Mouse (Mus musculus) neural tube, embryonic 13.5 days (tissue): ENCODE results near the gene Clpb. TPM values are rescaled to one million over a fixed set of nuclear protein-coding genes. Genes with fewer than 3 reads are reported as not detected.

Source experiments
- ATAC-seq: fragments of 200-750 bp; cut with Nextera tagmentation; 2 replicates; pipeline ENCODE4 v1.8.0; 2017; ENCODE audit warnings: low read depth, mild to moderate bottlenecking, moderate TSS enrichment, moderate library complexity
- H3K27ac ChIP-seq: fragments of 300-500 bp; sonication (generic); replicated peaks from 2 replicates; pipeline ENCODE4 v1.5.1; 2015; ENCODE audit warnings: moderate library complexity, mild to moderate bottlenecking, inconsistent platforms
- H3K27me3 ChIP-seq: fragments of 300-500 bp; sonication (generic); 2 replicates; pipeline ENCODE4 v1.6.1; 2015; ENCODE audit warnings: mild to moderate bottlenecking, inconsistent platforms
- H3K36me3 ChIP-seq: fragments of 300-500 bp; sonication (generic); 2 replicates; pipeline ENCODE4 v1.6.1; 2015; ENCODE audit warnings: mild to moderate bottlenecking, inconsistent platforms
- H3K4me1 ChIP-seq: fragments of 300-500 bp; sonication (generic); replicated peaks from 2 replicates; pipeline ENCODE4 v1.6.1; 2015; ENCODE audit warnings: inconsistent platforms
- H3K4me2 ChIP-seq: fragments of 300-500 bp; sonication (generic); 2 replicates; pipeline ENCODE4 v1.6.1; 2015; ENCODE audit warnings: inconsistent platforms, mild to moderate bottlenecking, moderate library complexity
- H3K4me3 ChIP-seq: fragments of 300-500 bp; sonication (generic); 2 replicates; pipeline ENCODE4 v1.5.1; 2015; ENCODE audit warnings: mild to moderate bottlenecking, inconsistent platforms
- H3K9ac ChIP-seq: fragments of 300-500 bp; sonication (generic); 2 replicates; pipeline ENCODE4 v1.6.1; 2015; ENCODE audit warnings: moderate library complexity, mild to moderate bottlenecking, inconsistent platforms
- H3K9me3 ChIP-seq: fragments of 300-500 bp; sonication (generic); 2 replicates; pipeline ENCODE4 v1.6.1; 2016; ENCODE audit warnings: inconsistent platforms
- WGBS: fragments of 180-500 bp; shearing (Covaris S2); methylation state at CpG from one replicate; pipeline ENCODE4 v1.1.7; 2015; 5-methylcytosine and 5-hydroxymethylcytosine counted together
- polyA plus RNA-seq: library from polyadenylated mRNA; unstranded; fragments of >200 nt; fragmentation: Nextera tagmentation; extraction: Ambion mirVana; gene quantifications from 2 replicates; pipeline ENCODE4 v1.2.1, GENCODE M21; 2015

The Clpb gene
- polyA plus RNA-seq, 1 experiment from 2014 or later = 30.4 TPM

DNA sequence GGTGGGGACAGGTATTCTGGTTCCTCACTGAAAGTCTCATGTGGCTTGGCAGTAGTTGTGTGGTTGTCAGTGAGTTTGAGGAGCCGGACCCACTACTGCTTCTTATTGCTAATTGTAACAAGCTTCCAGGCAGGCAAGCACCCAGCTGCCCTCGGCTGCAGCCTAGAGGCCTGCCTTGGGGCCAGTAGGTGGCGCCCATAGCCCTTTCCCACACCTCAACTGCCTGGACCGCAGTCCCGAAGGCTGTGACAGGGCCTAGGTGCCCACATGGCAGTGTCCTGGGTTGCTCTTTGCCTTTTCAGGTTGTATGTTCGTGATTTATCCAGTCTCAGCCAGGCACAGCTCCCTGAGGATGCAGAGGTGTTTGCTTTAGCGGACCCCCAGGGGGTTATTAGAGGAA, 16.2 kb downstream of the Clpb start:
- Histone ChIP-seq H3K4me3 (no peak overlapping the region), H3K36me3 (no peaks in the 10 kb centered on the region), H3K9me3 (no peaks in the 10 kb centered on the region), H3K4me2 (no peak overlapping the region), H3K9ac (peak overlapping the region; percentile 34; the same call in 1 of the 2 replicates), H3K4me1 (peaks cover 43% of the 10 kb centered on the region), H3K27me3 (no peaks in the 10 kb centered on the region), H3K27ac (no peak overlapping the region)
- WGBS = 9% methylated on average over 7 of the region's 7 CpGs
- peak; percentile 89 for ATAC-seq

DNA sequence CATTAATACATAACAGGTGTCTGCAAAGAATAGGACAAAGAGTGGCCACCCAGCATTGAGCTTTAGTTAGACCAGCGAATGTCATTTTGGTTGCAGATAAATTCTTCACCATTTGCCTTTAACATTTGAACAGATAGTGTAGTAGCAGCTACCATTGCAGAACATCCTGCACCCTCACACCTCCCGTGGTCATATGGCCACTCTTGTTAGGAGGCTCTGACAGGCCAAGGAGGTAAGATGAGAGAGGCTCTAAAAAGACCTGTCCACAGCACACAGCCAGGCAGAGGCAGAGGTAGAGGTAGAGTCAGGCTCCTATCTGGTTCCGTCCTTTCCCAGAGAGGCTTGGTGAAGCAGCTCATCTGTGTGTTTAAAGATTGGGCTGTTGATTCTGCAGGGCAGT, 17.5 kb downstream of the Clpb start:
- no peaks in the 10 kb centered on the region for H3K9me3 ChIP-seq
- no peaks in the 10 kb centered on the region for H3K36me3 ChIP-seq
- no peak overlapping the region for H3K9ac ChIP-seq
- H3K4me2 ChIP-seq = no peak overlapping the region
- WGBS = 76% methylated on average over 3 of the region's 3 CpGs
- no peak overlapping the region for H3K4me3 ChIP-seq
- peaks cover 44% of the 10 kb centered on the region for H3K4me1 ChIP-seq
- no peaks in the 10 kb centered on the region for H3K27me3 ChIP-seq
- ATAC-seq = no peak
- no peak overlapping the region for H3K27ac ChIP-seq

DNA sequence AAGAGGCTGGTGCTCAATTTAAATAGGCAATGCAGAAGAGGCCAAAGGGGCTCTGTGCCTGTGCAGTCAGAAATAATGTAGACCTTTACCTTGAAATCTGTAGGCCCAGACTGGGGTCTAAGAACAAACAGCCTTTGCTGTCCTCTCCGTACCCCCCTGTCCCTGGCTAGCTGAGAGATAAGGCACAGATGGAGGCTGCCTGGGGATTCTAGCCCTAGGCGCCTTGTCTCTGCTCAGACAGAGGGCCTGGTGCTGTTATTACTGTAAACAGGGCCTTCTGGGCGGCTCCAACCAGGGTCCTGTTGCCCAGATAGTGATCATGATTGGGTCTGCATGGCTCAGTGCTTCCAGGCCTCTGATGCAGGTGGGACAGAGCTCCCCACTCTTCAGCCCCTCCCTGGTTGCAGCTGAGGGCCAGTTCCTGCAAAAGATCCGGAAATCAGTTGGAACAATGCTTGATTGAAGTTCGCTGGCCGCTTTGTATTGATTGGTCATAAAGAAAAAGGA, 18.2 kb downstream of the Clpb start:
- no peak for ATAC-seq
- Histone ChIP-seq H3K36me3 (no peaks in the 10 kb centered on the region), H3K9me3 (no peaks in the 10 kb centered on the region), H3K4me2 (no peak overlapping the region), H3K27ac (no peak overlapping the region), H3K4me1 (peaks cover 38% of the 10 kb centered on the region), H3K9ac (peak overlapping the region; percentile 49), H3K4me3 (no peak overlapping the region), H3K27me3 (no peaks in the 10 kb centered on the region)
- 23% methylated on average over 6 of the region's 6 CpGs for WGBS

DNA sequence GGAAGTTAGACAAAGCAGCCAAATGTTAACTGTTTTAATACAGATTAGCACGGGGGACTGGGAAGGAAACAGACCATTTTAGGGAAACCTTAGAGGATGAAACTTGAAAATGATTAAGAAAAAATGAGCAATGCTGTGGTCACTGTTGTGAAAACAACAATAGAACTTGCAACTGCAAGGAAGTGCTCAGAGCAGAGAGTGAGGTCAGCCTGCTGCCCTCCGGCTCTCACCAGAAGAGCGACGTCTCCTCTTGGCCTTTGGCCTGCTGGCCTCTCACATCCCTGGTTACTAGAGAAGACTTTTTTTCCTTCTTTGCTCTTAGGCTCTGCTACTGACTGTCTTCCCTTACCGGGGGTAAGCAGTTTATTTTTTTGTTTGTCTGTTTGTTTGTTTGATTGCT, 19.5 kb downstream of the Clpb start:
- Histone ChIP-seq H3K36me3 (peaks cover 9% of the 10 kb centered on the region; the same call in 1 of the 2 replicates), H3K4me2 (no peak overlapping the region), H3K9me3 (no peaks in the 10 kb centered on the region), H3K4me1 (peaks cover 32% of the 10 kb centered on the region), H3K9ac (no peak overlapping the region), H3K27me3 (no peaks in the 10 kb centered on the region), H3K27ac (no peak overlapping the region), H3K4me3 (no peak overlapping the region)
- WGBS = 65% methylated on average over 5 of the region's 5 CpGs
- no peak for ATAC-seq

DNA sequence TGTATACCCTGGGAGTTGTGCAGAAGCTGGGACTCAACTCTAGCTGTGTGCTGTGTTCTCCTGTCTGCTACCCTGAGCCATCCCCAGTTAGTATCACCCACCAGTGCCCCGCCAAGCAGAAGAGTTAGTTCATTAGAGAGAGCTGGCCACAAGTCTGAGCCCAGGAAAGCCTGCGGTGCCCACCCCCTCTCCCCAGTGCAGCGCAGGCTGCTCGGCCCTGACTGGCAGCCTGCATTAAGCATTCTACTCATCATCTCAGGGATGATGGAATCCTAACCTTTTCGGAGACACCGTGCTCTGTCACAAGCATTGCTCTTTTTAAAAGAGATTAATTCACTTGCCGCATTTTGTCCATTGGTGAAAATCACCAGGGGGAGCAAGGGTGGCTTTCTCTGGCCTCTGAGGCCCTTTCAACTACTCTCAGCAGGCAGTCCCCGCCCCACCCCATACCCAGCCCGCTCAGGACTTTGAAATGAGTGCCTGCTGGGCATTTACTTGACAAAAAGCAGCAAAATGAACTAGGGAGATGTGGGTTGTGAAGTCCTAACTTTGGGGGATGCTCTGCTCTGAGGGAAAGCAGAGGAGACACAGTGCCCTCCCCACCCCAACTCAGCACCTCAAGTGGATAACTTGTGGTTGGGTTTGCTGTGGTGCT, 20.7 kb downstream of the Clpb start:
- Histone ChIP-seq H3K4me2 (no peak overlapping the region), H3K36me3 (peaks cover 20% of the 10 kb centered on the region), H3K27me3 (no peaks in the 10 kb centered on the region), H3K27ac (no peak overlapping the region), H3K9me3 (no peaks in the 10 kb centered on the region), H3K4me1 (peaks cover 32% of the 10 kb centered on the region), H3K9ac (peak overlapping the region; percentile 32; the same call in 1 of the 2 replicates), H3K4me3 (no peak overlapping the region)
- 9% methylated on average over 9 of the region's 9 CpGs for WGBS
- peak; percentile 57; the same call in 1 of the 2 replicates for ATAC-seq

DNA sequence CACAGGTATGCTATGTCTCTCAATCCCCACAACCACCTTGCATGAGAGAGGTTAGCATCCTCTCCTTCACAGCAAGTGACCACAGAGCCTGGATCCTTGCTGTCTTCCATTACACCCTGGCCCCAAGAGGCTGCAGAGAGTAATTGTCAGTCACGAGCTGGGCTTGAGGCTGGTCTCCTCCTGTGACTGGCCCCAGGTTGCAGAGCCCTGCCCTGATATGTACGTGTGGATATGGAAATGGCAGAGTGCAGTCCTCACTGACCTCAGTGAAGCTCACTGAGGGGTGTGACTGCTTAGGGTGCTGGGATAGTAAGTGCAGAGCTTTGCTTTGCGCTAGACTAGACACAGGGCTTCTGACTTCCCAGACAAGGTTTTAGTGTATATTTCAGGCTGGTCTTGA, 21.2 kb downstream of the Clpb start:
- no peak for ATAC-seq
- 43% methylated on average over 3 of the region's 3 CpGs for WGBS

DNA sequence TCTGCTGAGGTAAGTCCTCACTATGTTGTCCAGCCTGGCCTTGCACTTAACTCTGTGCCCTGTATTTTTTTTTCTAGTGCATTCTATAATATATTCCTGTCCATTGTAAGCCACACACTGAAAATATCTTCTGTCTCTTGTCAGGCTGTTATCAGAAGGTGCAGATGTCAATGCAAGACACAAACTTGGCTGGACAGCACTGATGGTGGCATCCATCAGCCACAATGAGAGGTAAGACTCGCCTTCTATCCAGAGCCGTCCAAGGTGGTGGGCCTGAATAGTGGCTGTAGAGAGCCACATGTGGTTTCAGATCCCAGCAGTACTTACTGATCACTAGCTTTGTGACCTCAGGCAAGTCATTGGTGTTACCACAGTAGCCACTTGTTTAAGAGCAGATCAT, 23.7 kb downstream of the Clpb start:
- no peak overlapping the region for H3K4me2 ChIP-seq
- 94% methylated on average over 2 of the region's 2 CpGs for WGBS
- no peak overlapping the region for H3K9ac ChIP-seq
- H3K4me3 ChIP-seq = no peak overlapping the region
- no peaks in the 10 kb centered on the region for H3K27me3 ChIP-seq
- no peak for ATAC-seq
- peaks cover 26% of the 10 kb centered on the region for H3K36me3 ChIP-seq
- H3K4me1 ChIP-seq = peaks cover 17% of the 10 kb centered on the region
- H3K27ac ChIP-seq = no peak overlapping the region
- no peaks in the 10 kb centered on the region for H3K9me3 ChIP-seq

More for the DNA sequence above, 21.2 kb downstream of the Clpb start:
- no peaks in the 10 kb centered on the region for H3K27me3 ChIP-seq
- no peak overlapping the region for H3K27ac ChIP-seq
- no peak overlapping the region for H3K4me3 ChIP-seq
- peaks cover 23% of the 10 kb centered on the region for H3K36me3 ChIP-seq
- H3K4me1 ChIP-seq = peaks cover 30% of the 10 kb centered on the region
- H3K9ac ChIP-seq = no peak overlapping the region
- no peaks in the 10 kb centered on the region for H3K9me3 ChIP-seq
- no peak overlapping the region for H3K4me2 ChIP-seq

DNA sequence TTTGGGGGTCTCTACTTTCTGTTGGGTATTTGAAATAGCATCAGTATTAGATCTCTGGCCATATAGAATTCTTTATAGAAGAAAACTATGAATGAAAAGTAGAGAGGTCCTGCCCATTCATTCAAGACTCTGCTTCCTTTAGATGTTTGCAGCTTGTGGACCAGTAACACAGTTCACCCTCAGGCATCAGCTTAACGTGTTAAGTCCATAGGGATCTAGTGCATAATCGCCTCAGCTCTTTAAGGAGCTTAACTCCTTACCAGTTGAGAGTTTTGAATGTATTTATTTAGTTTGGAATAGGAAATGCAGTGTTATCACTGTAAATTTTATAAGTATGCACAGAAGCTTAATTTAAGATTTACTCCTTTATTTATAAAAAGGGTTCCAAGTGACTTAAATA, 27.0 kb downstream of the Clpb start:
- no peak for ATAC-seq
- WGBS = 71% methylated on average over 2 of the region's 2 CpGs

DNA sequence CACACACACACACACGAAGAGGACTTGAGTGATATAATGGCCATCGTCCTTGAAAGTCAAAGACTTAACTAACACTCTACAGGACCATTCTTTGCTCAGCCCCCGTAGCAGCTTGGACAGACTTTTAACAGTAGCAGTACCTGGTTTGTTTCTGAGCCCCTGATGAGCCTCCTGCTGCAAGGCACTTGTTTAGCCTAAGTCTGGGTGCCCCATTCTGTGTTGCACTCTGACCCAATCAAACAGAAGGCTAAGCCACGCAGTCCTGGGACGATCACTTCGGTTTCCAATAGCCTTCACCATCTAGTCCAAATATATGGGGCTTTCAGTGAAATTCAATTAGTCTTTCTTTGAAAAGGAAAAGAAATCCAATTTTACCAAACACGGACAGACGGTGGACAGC, 28.4 kb downstream of the Clpb start:
- Histone ChIP-seq H3K4me1 (peaks cover 2% of the 10 kb centered on the region; the same call in 1 of the 2 replicates), H3K9ac (no peak overlapping the region), H3K4me2 (no peak overlapping the region), H3K27ac (no peak overlapping the region), H3K27me3 (no peaks in the 10 kb centered on the region), H3K36me3 (peaks cover 26% of the 10 kb centered on the region), H3K9me3 (no peaks in the 10 kb centered on the region), H3K4me3 (no peak overlapping the region)
- 94% methylated on average over 8 of the region's 8 CpGs for WGBS
- no peak for ATAC-seq

More for the DNA sequence above, 27.0 kb downstream of the Clpb start:
- H3K27ac ChIP-seq = no peak overlapping the region
- H3K9me3 ChIP-seq = no peaks in the 10 kb centered on the region
- H3K4me2 ChIP-seq = no peak overlapping the region
- H3K9ac ChIP-seq = no peak overlapping the region
- H3K4me3 ChIP-seq = no peak overlapping the region
- H3K4me1 ChIP-seq = no peaks in the 10 kb centered on the region
- H3K36me3 ChIP-seq = peaks cover 26% of the 10 kb centered on the region
- no peaks in the 10 kb centered on the region for H3K27me3 ChIP-seq

DNA sequence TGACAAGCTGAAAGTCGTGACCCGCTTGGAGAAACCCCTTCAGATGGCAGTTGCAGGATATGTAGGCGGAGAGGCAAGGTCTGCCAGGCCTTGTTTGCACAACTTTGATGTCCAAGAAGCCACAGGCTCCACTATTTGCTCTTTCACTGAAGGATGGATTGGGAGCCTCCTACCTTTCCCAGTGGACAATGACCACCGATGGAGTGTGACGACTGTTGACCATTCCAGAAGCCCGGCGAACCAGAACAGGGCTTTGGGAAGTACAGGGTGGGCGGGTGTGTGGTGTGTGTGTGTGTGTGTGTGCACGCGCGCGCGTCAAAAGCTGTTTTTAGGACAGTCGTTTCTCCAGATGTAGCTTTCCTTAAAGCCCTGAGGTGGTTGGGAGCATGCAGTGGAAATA, 29.0 kb downstream of the Clpb start:
- no peak overlapping the region for H3K27ac ChIP-seq
- no peaks in the 10 kb centered on the region for H3K9me3 ChIP-seq
- no peak for ATAC-seq
- no peak overlapping the region for H3K9ac ChIP-seq
- H3K27me3 ChIP-seq = no peaks in the 10 kb centered on the region
- WGBS = 77% methylated on average over 14 of the region's 14 CpGs
- peaks cover 21% of the 10 kb centered on the region for H3K36me3 ChIP-seq
- H3K4me3 ChIP-seq = no peak overlapping the region
- H3K4me2 ChIP-seq = no peak overlapping the region
- peaks cover 8% of the 10 kb centered on the region; the same call in 1 of the 2 replicates for H3K4me1 ChIP-seq

DNA sequence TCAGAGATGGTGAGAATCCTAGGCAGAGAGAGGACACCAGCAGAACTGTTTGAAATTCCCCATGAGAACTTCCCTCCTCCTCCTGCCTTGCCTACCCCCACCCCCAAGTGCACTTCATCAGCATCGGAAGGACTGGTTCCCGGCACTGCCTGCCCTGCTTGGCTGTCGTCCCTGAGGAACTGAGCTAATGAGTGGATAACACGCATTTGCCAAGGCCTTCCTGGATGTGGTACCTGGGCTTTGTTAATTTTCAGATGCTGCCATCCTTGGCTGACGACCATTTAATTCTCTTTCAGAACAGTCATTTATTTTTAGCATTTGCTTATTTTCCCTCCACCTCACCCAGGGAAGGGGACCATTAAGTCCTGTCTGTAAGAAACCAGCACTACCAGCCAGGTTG, 32.0 kb downstream of the Clpb start:
- H3K27ac ChIP-seq = no peak overlapping the region
- no peaks in the 10 kb centered on the region for H3K27me3 ChIP-seq
- H3K4me3 ChIP-seq = no peak overlapping the region
- WGBS = 52% methylated on average over 5 of the region's 5 CpGs
- H3K9ac ChIP-seq = no peak overlapping the region
- no peak overlapping the region for H3K4me2 ChIP-seq
- 0 out of 2 replicates have a peak, but pooled peaks cover 3% of the 10 kb centered on the region for H3K36me3 ChIP-seq
- ATAC-seq = no peak
- no peaks in the 10 kb centered on the region for H3K9me3 ChIP-seq
- H3K4me1 ChIP-seq = peaks cover 9% of the 10 kb centered on the region; the same call in 1 of the 2 replicates

DNA sequence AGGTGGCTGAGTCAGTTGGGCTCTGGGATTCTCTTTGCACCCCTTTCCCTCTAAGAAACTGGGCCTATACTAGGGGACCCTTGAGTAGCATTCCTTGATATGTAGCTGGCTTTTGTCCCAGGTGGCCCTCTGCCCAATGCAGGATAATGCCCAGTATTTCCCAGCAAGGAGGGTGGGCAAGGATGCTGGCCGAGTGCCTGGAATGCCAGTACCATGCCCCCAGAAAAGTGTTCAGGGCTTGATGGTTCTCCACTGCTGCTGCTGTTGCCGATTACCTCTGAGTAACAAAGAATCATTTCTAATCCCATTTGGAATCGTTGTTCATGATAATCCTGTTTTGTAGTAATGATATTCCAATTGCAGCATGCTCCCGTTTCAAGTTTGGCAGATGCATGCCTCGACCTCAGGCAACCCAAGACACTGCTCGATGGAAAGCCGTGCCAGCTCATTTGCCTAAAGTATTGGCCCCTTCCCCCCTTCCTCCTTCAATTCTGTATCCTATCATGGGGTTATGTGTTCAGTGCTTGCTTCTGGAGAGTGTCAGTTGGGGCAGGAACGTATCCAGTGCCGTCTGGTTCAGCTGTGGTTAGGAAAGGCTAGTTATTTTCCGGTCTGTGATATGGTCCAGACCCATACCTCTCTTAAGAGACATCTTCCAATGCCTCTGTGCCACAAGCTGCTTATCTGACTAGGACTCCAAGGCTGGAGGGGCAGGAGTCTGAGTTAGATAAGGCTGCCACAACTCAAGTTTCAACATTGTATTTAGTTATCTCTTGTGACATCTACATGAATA, 33.7 kb downstream of the Clpb start:
- no peaks in the 10 kb centered on the region for H3K36me3 ChIP-seq
- no peaks in the 10 kb centered on the region for H3K27me3 ChIP-seq
- no peak overlapping the region for H3K4me3 ChIP-seq
- no peak overlapping the region for H3K4me2 ChIP-seq
- no peaks in the 10 kb centered on the region for H3K9me3 ChIP-seq
- peaks cover 9% of the 10 kb centered on the region; the same call in 1 of the 2 replicates for H3K4me1 ChIP-seq
- H3K27ac ChIP-seq = no peak overlapping the region
- ATAC-seq = peak; percentile 61; the same call in 1 of the 2 replicates
- 82% methylated on average over 10 of the region's 10 CpGs for WGBS
- no peak overlapping the region for H3K9ac ChIP-seq
